Mouse (Mus musculus) kidney, adult 2 months (tissue): ENCODE measurements around the gene Zfp318. TPM values are rescaled to one million over a fixed set of nuclear protein-coding genes. Genes with fewer than 3 reads are reported as not detected.

Source experiments
- DNase-seq: peaks from one replicate; pipeline ENCODE4 v3.0.0; 2021
- H3K27ac ChIP-seq: fragments of 200-500 bp; 2 replicates; pipeline ENCODE4 v1.5.1; 2012; ENCODE audit warnings: low read depth, low read length, control low read depth, inconsistent platforms; ENCODE audit not compliant: insufficient read depth
- H3K27me3 ChIP-seq: fragments of 200-500 bp; replicated peaks from 2 replicates; pipeline ENCODE4 v1.6.1; 2012; ENCODE audit warnings: mild to moderate bottlenecking, moderate library complexity, low read length, inconsistent platforms; ENCODE audit not compliant: control insufficient read depth, insufficient read depth
- H3K36me3 ChIP-seq: fragments of 200-500 bp; 2 replicates; pipeline ENCODE4 v1.6.1; 2012; ENCODE audit warnings: mild to moderate bottlenecking, moderate library complexity, low read length, inconsistent platforms; ENCODE audit not compliant: control insufficient read depth, insufficient read depth
- H3K4me1 ChIP-seq: fragments of 200-500 bp; 2 replicates; pipeline ENCODE4 v1.6.1; 2011; ENCODE audit warnings: low read length; ENCODE audit not compliant: control insufficient read depth, insufficient read depth
- H3K4me3 ChIP-seq: fragments of 200-500 bp; 2 replicates; pipeline ENCODE4 v1.5.1; 2011; ENCODE audit warnings: mild to moderate bottlenecking, low read depth, low read length, control low read depth; ENCODE audit not compliant: insufficient read depth
- CTCF ChIP-seq: fragments of 200-500 bp; conservative IDR thresholded peaks from 2 replicates; pipeline ENCODE4 v1.5.1; 2011; ENCODE audit warnings: low read depth, mild to moderate bottlenecking, control low read depth, low read length, moderate library complexity, mixed read lengths; ENCODE audit not compliant: insufficient read depth, insufficient read length
- POLR2A ChIP-seq: fragments of 200-500 bp; IDR thresholded peaks from one replicate; pipeline ENCODE4 v1.6.1; 2011; ENCODE audit warnings: low read depth, low read length, control low read depth
- WGBS: fragments of 180-500 bp; shearing (Covaris S2); methylation state at CpG from one replicate; pipeline ENCODE4 v1.1.7; 2018; 5-methylcytosine and 5-hydroxymethylcytosine counted together
- polyA plus RNA-seq: library from polyadenylated mRNA; depleted of rRNA; stranded (reverse); fragments of >200 nt; gene quantifications from 2 replicates; pipeline ENCODE4 v1.2.3, GENCODE M21; 2012

Gene Zfp318
- polyA plus RNA-seq, 1 experiment, result 11.8 TPM

- Histone ChIP-seq H3K4me1 (peaks cover 8% of the 10 kb centered on the region; the same call in 1 of the 2 replicates), H3K36me3 (no peaks in the 10 kb centered on the region), H3K27me3 (no peaks in the 10 kb centered on the region), H3K27ac (no peak overlapping the region; the same call in 1 of the 2 replicates), H3K4me3 (no peak overlapping the region)
- peak; percentile 86 for DNase-seq
- TF ChIP-seq POLR2A, result no peak
- TF ChIP-seq CTCF, result no peak
- WGBS, result 40% methylated on average over 5 of the region's 5 CpGs
Observed at GRCm38 (mm10) chr17:46452683-46453082, 69.2 kb downstream of the Zfp318 start.

- peaks cover 8% of the 10 kb centered on the region; the same call in 1 of the 2 replicates for H3K4me1 ChIP-seq
- TF ChIP-seq POLR2A (no peak), CTCF (no peak)
- DNase-seq, result peak; percentile 55
- no peak overlapping the region for H3K4me3 ChIP-seq
- H3K36me3 ChIP-seq, result no peaks in the 10 kb centered on the region
- 10% methylated on average over 13 of the region's 13 CpGs for WGBS
- no peak overlapping the region for H3K27ac ChIP-seq
- no peaks in the 10 kb centered on the region for H3K27me3 ChIP-seq
Observed at GRCm38 (mm10) chr17:46453302-46453948, 69.9 kb downstream of the Zfp318 start.

- TF ChIP-seq POLR2A (no peak), CTCF (no peak)
- Histone ChIP-seq H3K36me3 (no peaks in the 10 kb centered on the region), H3K4me3 (no peak overlapping the region), H3K4me1 (peaks cover 8% of the 10 kb centered on the region; the same call in 1 of the 2 replicates), H3K27me3 (no peaks in the 10 kb centered on the region), H3K27ac (no peak overlapping the region)
- 5% methylated on average over 26 of the region's 26 CpGs for WGBS
- DNase-seq, result no peak
Observed at GRCm38 (mm10) chr17:46453970-46454411, 70.5 kb downstream of the Zfp318 start.

GRCm38 (mm10) chr17:46454539-46454938 lies 71.0 kb downstream of the Zfp318 start:
- TF ChIP-seq CTCF (no peak), POLR2A (no peak)
- no peak overlapping the region for H3K27ac ChIP-seq
- DNase-seq, result no peak
- no peak overlapping the region for H3K4me3 ChIP-seq
- H3K27me3 ChIP-seq, result no peaks in the 10 kb centered on the region
- peaks cover 8% of the 10 kb centered on the region; the same call in 1 of the 2 replicates for H3K4me1 ChIP-seq
- no peaks in the 10 kb centered on the region for H3K36me3 ChIP-seq
- WGBS, result 6% methylated on average over 9 of the region's 9 CpGs

GRCm38 (mm10) chr17:46455110-46455691 lies 71.7 kb downstream of the Zfp318 start:
- peak; percentile 73 for DNase-seq
- TF ChIP-seq CTCF, result no peak
- no peak for TF ChIP-seq POLR2A
- peaks cover 8% of the 10 kb centered on the region; the same call in 1 of the 2 replicates for H3K4me1 ChIP-seq
- H3K27ac ChIP-seq, result no peak overlapping the region
- H3K36me3 ChIP-seq, result no peaks in the 10 kb centered on the region
- H3K27me3 ChIP-seq, result no peaks in the 10 kb centered on the region
- 0 out of 2 replicates have a peak overlapping the region, but pooled peaks have one; percentile 3 for H3K4me3 ChIP-seq
- 2% methylated on average over 33 of the region's 33 CpGs for WGBS

- DNase-seq, result peak; percentile 76
- Histone ChIP-seq H3K36me3 (no peaks in the 10 kb centered on the region), H3K4me1 (peaks cover 8% of the 10 kb centered on the region; the same call in 1 of the 2 replicates), H3K27me3 (no peaks in the 10 kb centered on the region), H3K27ac (no peak overlapping the region), H3K4me3 (no peak overlapping the region)
- WGBS, result 18% methylated on average over 10 of the region's 10 CpGs
- TF ChIP-seq CTCF (peak; percentile 77), POLR2A (no peak)
Observed at GRCm38 (mm10) chr17:46457791-46458190, 74.3 kb downstream of the Zfp318 start.

- H3K4me1 ChIP-seq, result peaks cover 8% of the 10 kb centered on the region; the same call in 1 of the 2 replicates
- no peak for DNase-seq
- WGBS, result 42% methylated on average over 3 of the region's 3 CpGs
- TF ChIP-seq CTCF (no peak), POLR2A (no peak)
- H3K27me3 ChIP-seq, result no peaks in the 10 kb centered on the region
- H3K27ac ChIP-seq, result no peak overlapping the region
- no peaks in the 10 kb centered on the region for H3K36me3 ChIP-seq
- H3K4me3 ChIP-seq, result no peak overlapping the region
Observed at GRCm38 (mm10) chr17:46458439-46458838, 74.9 kb downstream of the Zfp318 start.
